Mouse (Mus musculus): Measurements from ENCODE around the gene Jdp2. TPM values are rescaled to one million over a fixed set of nuclear protein-coding genes. Genes with fewer than 3 reads are reported as not detected.

Gene Jdp2
- polyA plus RNA-seq, 1 experiment = 8.2 TPM

GRCm38 (mm10) chr12:85581261-85582066 lies 17.4 kb upstream of the Jdp2 start:
- Histone ChIP-seq H3K27me3 (ENCODE audit: control insufficient read depth, insufficient read depth, low read length) (no peaks in the 10 kb centered on the region), H3K36me3 (ENCODE audit: control insufficient read depth, insufficient read depth, low read length) (no peaks in the 10 kb centered on the region), H3K4me3 (ENCODE audit: extremely low read depth, insufficient read depth, insufficient read length) (no peak overlapping the region), H3K27ac (ENCODE audit: insufficient read depth, low read length) (no peak overlapping the region), H3K4me1 (ENCODE audit: control insufficient read depth, insufficient read depth, insufficient read length) (no peaks in the 10 kb centered on the region)
- WGBS = 83% methylated on average over 15 of the region's 15 CpGs
- DNase-seq (ENCODE audit: low read depth in 1 of 2, low spot score in 2 of 2) = no peak
- no peak for TF ChIP-seq POLR2A (IDR thresholded peaks at IDR 0.05; ENCODE audit: low read depth, low read length)

GRCm38 (mm10) chr12:85582067-85582316 lies 16.8 kb upstream of the Jdp2 start:
- Histone ChIP-seq H3K27me3 (ENCODE audit: control insufficient read depth, insufficient read depth, low read length) (no peaks in the 10 kb centered on the region), H3K36me3 (ENCODE audit: control insufficient read depth, insufficient read depth, low read length) (no peaks in the 10 kb centered on the region), H3K4me3 (ENCODE audit: extremely low read depth, insufficient read depth, insufficient read length) (no peak overlapping the region), H3K4me1 (ENCODE audit: control insufficient read depth, insufficient read depth, insufficient read length) (no peaks in the 10 kb centered on the region), H3K27ac (ENCODE audit: insufficient read depth, low read length) (no peak overlapping the region)
- DNase-seq (ENCODE audit: low read depth in 1 of 2, low spot score in 2 of 2) = no peak
- TF ChIP-seq POLR2A (IDR thresholded peaks at IDR 0.05; ENCODE audit: low read depth, low read length) = no peak
- WGBS = 95% methylated on average over 5 of the region's 5 CpGs

- no peaks in the 10 kb centered on the region for H3K36me3 ChIP-seq (ENCODE audit: control insufficient read depth, insufficient read depth, low read length)
- no peaks in the 10 kb centered on the region for H3K27me3 ChIP-seq (ENCODE audit: control insufficient read depth, insufficient read depth, low read length)
- no peaks in the 10 kb centered on the region; the same call in 1 of the 2 replicates for H3K4me1 ChIP-seq (ENCODE audit: control insufficient read depth, insufficient read depth, insufficient read length)
- TF ChIP-seq CTCF (IDR thresholded peaks at IDR 0.05; ENCODE audit: extremely low read depth, insufficient read depth, insufficient read length, insufficient replicate concordance) (no peak), POLR2A (IDR thresholded peaks at IDR 0.05; ENCODE audit: low read depth, low read length) (no peak)
- WGBS = 82% methylated on average over 11 of the region's 11 CpGs
- no peak overlapping the region for H3K4me3 ChIP-seq (ENCODE audit: extremely low read depth, insufficient read depth, insufficient read length)
- no peak overlapping the region for H3K27ac ChIP-seq (ENCODE audit: insufficient read depth, low read length)
- no peak for DNase-seq (ENCODE audit: low read depth in 1 of 2, low spot score in 2 of 2)
Measured at GRCm38 (mm10) chr12:85585761-85586258, 13.0 kb upstream of the Jdp2 start.

GRCm38 (mm10) chr12:85589870-85590382 lies 8.9 kb upstream of the Jdp2 start:
- no peak overlapping the region for H3K4me3 ChIP-seq (ENCODE audit: extremely low read depth, insufficient read depth, insufficient read length)
- H3K36me3 ChIP-seq (ENCODE audit: control insufficient read depth, insufficient read depth, low read length) = no peaks in the 10 kb centered on the region
- TF ChIP-seq CTCF (IDR thresholded peaks at IDR 0.05; ENCODE audit: extremely low read depth, insufficient read depth, insufficient read length, insufficient replicate concordance) = no peak
- no peak for TF ChIP-seq POLR2A (IDR thresholded peaks at IDR 0.05; ENCODE audit: low read depth, low read length)
- H3K27ac ChIP-seq (ENCODE audit: insufficient read depth, low read length) = no peak overlapping the region
- no peaks in the 10 kb centered on the region for H3K27me3 ChIP-seq (ENCODE audit: control insufficient read depth, insufficient read depth, low read length)
- WGBS = 85% methylated on average over 5 of the region's 5 CpGs
- H3K4me1 ChIP-seq (ENCODE audit: control insufficient read depth, insufficient read depth, insufficient read length) = no peaks in the 10 kb centered on the region; the same call in 1 of the 2 replicates
- no peak for DNase-seq (ENCODE audit: low read depth in 1 of 2, low spot score in 2 of 2)

- no peaks in the 10 kb centered on the region for H3K36me3 ChIP-seq (ENCODE audit: control insufficient read depth, insufficient read depth, low read length)
- no peak overlapping the region for H3K4me3 ChIP-seq (ENCODE audit: extremely low read depth, insufficient read depth, insufficient read length)
- H3K27ac ChIP-seq (ENCODE audit: insufficient read depth, low read length) = no peak overlapping the region
- H3K4me1 ChIP-seq (ENCODE audit: control insufficient read depth, insufficient read depth, insufficient read length) = no peaks in the 10 kb centered on the region; the same call in 1 of the 2 replicates
- WGBS = 15% methylated on average over 9 of the region's 9 CpGs
- DNase-seq (ENCODE audit: low read depth in 1 of 2, low spot score in 2 of 2) = peak in 1 of 2 experiments; percentile 33
- no peak for TF ChIP-seq CTCF (IDR thresholded peaks at IDR 0.05; ENCODE audit: extremely low read depth, insufficient read depth, insufficient read length, insufficient replicate concordance)
- no peak for TF ChIP-seq POLR2A (IDR thresholded peaks at IDR 0.05; ENCODE audit: low read depth, low read length)
- H3K27me3 ChIP-seq (ENCODE audit: control insufficient read depth, insufficient read depth, low read length) = no peaks in the 10 kb centered on the region
Measured at GRCm38 (mm10) chr12:85592943-85593342, 5.9 kb upstream of the Jdp2 start.

GRCm38 (mm10) chr12:85594390-85594789 lies 4.4 kb upstream of the Jdp2 start:
- Histone ChIP-seq H3K4me3 (ENCODE audit: extremely low read depth, insufficient read depth, insufficient read length) (no peak overlapping the region), H3K27me3 (ENCODE audit: control insufficient read depth, insufficient read depth, low read length) (peaks cover 2% of the 10 kb centered on the region; the same call in 1 of the 2 replicates), H3K27ac (ENCODE audit: insufficient read depth, low read length) (no peak overlapping the region), H3K4me1 (ENCODE audit: control insufficient read depth, insufficient read depth, insufficient read length) (peaks cover 4% of the 10 kb centered on the region; the same call in 1 of the 2 replicates), H3K36me3 (ENCODE audit: control insufficient read depth, insufficient read depth, low read length) (no peaks in the 10 kb centered on the region)
- no peak for DNase-seq (ENCODE audit: low read depth in 1 of 2, low spot score in 2 of 2)
- WGBS = 83% methylated on average over 2 of the region's 2 CpGs
- TF ChIP-seq POLR2A (IDR thresholded peaks at IDR 0.05; ENCODE audit: low read depth, low read length) (no peak), CTCF (IDR thresholded peaks at IDR 0.05; ENCODE audit: extremely low read depth, insufficient read depth, insufficient read length, insufficient replicate concordance) (no peak)

- no peak for DNase-seq (ENCODE audit: low read depth in 1 of 2, low spot score in 2 of 2)
- Histone ChIP-seq H3K4me3 (ENCODE audit: extremely low read depth, insufficient read depth, insufficient read length) (peak overlapping the region; percentile 64; the same call in 1 of the 2 replicates), H3K27ac (ENCODE audit: insufficient read depth, low read length) (peak overlapping the region; percentile 84; the same call in 1 of the 2 replicates), H3K36me3 (ENCODE audit: control insufficient read depth, insufficient read depth, low read length) (no peaks in the 10 kb centered on the region), H3K27me3 (ENCODE audit: control insufficient read depth, insufficient read depth, low read length) (peaks cover 4% of the 10 kb centered on the region), H3K4me1 (ENCODE audit: control insufficient read depth, insufficient read depth, insufficient read length) (peaks cover 6% of the 10 kb centered on the region)
- TF ChIP-seq CTCF (IDR thresholded peaks at IDR 0.05; ENCODE audit: extremely low read depth, insufficient read depth, insufficient read length, insufficient replicate concordance) (no peak), POLR2A (IDR thresholded peaks at IDR 0.05; ENCODE audit: low read depth, low read length) (no peak)
- 27% methylated on average over 11 of the region's 11 CpGs for WGBS
Measured at GRCm38 (mm10) chr12:85598053-85598452, 774 bp upstream of the Jdp2 start.

All from spleen, adult 2 months (tissue).